Mouse (Mus musculus): ENCODE measurements at regions not wholly inside any gene's neighbourhood (a gene's known extent, or its start where the extent isn't known, plus 50 kb on each side); places are given as distances from the start of the nearest gene placed in this dataset.

- TF ChIP-seq CTCF (IDR thresholded peaks at IDR 0.05; ENCODE audit: borderline replicate concordance, insufficient read depth, low read depth, low read length) (no peak), POLR2A (IDR thresholded peaks at IDR 0.05; ENCODE audit: borderline replicate concordance, insufficient read depth, low read length) (no peak)
These were observed 225.6 kb upstream of the Trib2 start for GRCm38 (mm10) chr12:16042362-16042761.
